Mouse (Mus musculus): ENCODE data around the gene Hsd17b6.

Hsd17b6 gene

GRCm38 (mm10) chr10:128007446-128007845 is at the start of gene Hsd17b6:
Gene Hsd17b6, minus strand, starts transcription at chr10:128007611.
- no peak for TF ChIP-seq GATA4 (IDR thresholded peaks at IDR 0.05; ENCODE audit: insufficient replicate concordance, low read length)

- TF ChIP-seq GATA4 (IDR thresholded peaks at IDR 0.05; ENCODE audit: insufficient replicate concordance, low read length) = no peak
Observed at GRCm38 (mm10) chr10:128053001-128053400, 45.6 kb upstream of the Hsd17b6 start.

DNA sequence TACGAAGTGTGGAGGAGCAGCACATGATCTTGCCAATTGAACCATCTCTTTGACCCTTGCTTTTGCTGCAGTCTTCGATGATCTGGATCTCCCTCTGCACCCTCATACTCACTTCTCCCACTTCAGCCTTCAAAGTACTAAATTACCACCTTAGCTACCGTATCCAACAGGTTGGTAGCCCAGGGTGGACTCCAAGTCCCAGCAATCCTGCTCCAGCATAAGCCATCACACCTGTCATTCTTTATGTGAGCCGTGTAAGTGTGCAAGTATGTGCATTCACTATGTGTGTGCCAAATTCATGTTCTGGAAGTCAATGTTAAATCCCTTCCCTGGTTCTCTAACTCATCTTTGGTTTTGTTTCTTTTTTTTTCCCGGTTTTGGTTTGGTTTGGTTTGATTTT is 44.2 kb upstream of the Hsd17b6 start:
- no peak for TF ChIP-seq GATA4 (IDR thresholded peaks at IDR 0.05; ENCODE audit: insufficient replicate concordance, low read length)

DNA sequence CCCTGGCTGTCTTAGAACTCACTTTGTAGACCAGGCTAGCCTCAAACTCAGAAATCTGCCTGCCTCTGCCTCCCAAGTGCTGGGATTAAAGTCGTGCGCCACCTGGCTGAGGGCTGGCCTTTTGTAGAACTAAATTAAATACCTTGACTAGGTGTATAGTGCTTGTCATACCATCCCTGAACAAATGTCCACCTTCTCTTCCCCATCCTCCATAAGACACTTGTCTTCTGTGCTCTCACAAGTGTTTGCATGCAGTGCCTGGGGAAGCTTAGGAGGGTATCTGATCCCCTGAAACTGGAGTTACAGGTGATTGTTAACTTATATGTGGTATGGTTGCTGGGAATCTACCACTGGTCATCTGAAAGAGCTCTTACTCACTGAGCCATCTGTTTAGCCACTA is 42.9 kb upstream of the Hsd17b6 start:
- no peak for TF ChIP-seq GATA4 (IDR thresholded peaks at IDR 0.05; ENCODE audit: insufficient replicate concordance, low read length)

GRCm38 (mm10) chr10:128049741-128050140 is 42.3 kb upstream of the Hsd17b6 start:
- TF ChIP-seq GATA4 (IDR thresholded peaks at IDR 0.05; ENCODE audit: insufficient replicate concordance, low read length) = no peak

GRCm38 (mm10) chr10:128048157-128048556 is 40.7 kb upstream of the Hsd17b6 start:
- no peak for TF ChIP-seq GATA4 (IDR thresholded peaks at IDR 0.05; ENCODE audit: insufficient replicate concordance, low read length)

GRCm38 (mm10) chr10:128043041-128043835 is 35.8 kb upstream of the Hsd17b6 start:
- TF ChIP-seq GATA4 (IDR thresholded peaks at IDR 0.05; ENCODE audit: insufficient replicate concordance, low read length) = no peak

GRCm38 (mm10) chr10:128042466-128042865 is 35.1 kb upstream of the Hsd17b6 start:
- no peak for TF ChIP-seq GATA4 (IDR thresholded peaks at IDR 0.05; ENCODE audit: insufficient replicate concordance, low read length)

DNA sequence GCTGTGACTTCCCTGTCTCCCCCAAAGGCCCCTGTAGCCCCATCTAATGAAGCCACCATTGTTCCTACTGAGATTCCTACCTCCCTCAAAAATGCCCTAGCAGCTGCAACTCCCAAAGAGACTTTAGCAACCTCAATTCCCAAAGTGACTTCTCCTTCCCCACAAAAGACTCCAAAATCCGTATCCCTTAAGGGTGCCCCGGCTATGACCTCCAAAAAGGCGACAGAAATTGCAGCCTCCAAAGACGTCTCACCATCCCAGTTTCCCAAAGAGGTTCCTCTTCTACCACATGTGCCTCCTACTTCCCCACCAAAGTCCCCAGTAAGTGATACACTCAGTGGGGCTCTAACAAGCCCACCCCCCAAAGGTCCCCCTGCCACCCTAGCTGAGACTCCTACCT is 34.2 kb upstream of the Hsd17b6 start:
- TF ChIP-seq GATA4 (IDR thresholded peaks at IDR 0.05; ENCODE audit: insufficient replicate concordance, low read length) = no peak

DNA sequence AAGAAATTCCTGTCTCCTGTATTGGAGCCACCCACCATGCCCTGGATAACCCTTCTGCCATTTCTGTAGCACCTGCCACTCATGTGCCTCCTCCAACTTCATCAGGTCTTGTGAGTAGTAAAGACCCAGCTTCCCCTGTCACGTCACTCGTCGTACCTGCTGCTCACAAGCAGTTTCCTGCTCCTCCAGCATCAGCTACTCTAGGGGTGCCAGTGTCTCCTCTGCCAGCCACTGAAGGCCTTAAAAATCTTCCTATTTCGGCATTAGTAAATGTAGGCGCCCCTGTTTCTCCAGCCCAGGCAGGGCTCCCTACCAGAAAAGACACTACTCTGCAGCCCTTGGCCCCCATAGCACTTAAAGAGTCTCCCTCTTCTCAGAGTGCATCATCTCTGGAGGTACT is 32.9 kb upstream of the Hsd17b6 start:
- TF ChIP-seq GATA4 (IDR thresholded peaks at IDR 0.05; ENCODE audit: insufficient replicate concordance, low read length) = no peak

- TF ChIP-seq GATA4 (IDR thresholded peaks at IDR 0.05; ENCODE audit: insufficient replicate concordance, low read length) = no peak
Observed at GRCm38 (mm10) chr10:128039858-128040257, 32.4 kb upstream of the Hsd17b6 start.

DNA sequence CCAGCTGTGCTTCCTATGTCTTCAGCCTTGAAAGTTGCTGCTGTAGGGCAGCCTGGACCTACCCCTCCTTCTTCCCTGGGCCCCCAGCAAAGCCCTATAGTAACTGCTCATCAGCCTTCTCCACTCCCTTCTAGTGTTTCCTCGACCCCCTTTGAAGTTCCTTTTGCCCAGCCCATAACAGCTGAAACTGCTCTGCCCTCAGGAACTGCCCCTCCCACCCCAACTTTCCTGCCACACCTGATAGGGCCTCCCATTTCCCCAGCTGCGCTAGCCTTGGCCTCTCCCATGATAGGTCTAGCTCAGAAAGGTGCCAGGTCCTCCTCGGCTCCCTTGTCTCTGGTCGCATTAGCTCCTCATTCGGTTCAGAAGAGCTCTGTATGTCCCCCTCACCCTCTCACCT is 31.8 kb upstream of the Hsd17b6 start:
- TF ChIP-seq GATA4 (IDR thresholded peaks at IDR 0.05; ENCODE audit: insufficient replicate concordance, low read length) = no peak

- TF ChIP-seq GATA4 (IDR thresholded peaks at IDR 0.05; ENCODE audit: insufficient replicate concordance, low read length) = no peak
Observed at GRCm38 (mm10) chr10:128037921-128038320, 30.5 kb upstream of the Hsd17b6 start.

GRCm38 (mm10) chr10:128036746-128037425 is 29.5 kb upstream of the Hsd17b6 start:
- TF ChIP-seq GATA4 (IDR thresholded peaks at IDR 0.05; ENCODE audit: insufficient replicate concordance, low read length) = no peak

DNA sequence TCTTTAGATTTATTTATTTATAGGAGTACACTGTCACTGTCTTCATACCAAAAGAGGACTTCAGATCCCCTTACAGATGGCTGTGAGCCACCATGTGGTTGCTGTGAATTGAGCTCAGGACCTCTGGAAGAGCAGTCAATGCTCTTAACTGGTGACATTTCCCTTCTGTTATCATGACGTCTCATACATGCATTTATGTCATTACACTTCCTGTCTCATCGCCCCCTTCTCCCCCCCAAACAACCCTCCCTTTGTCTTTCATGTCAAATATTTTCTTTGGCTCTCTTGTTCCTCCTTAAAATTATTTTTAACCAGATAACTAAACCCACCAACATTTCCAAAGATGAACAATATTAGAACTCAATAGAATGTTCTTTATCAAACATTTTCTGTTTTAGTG is 23.4 kb upstream of the Hsd17b6 start:
- TF ChIP-seq GATA4 (IDR thresholded peaks at IDR 0.05; ENCODE audit: insufficient replicate concordance, low read length) = no peak

GRCm38 (mm10) chr10:128029931-128030330 is 22.5 kb upstream of the Hsd17b6 start:
- no peak for TF ChIP-seq GATA4 (IDR thresholded peaks at IDR 0.05; ENCODE audit: insufficient replicate concordance, low read length)

Data from liver, adult (tissue).